Mouse (Mus musculus) midbrain, embryonic 14.5 days (tissue): ENCODE measurements around the gene E030018B13Rik. TPM values are rescaled to one million over a fixed set of nuclear protein-coding genes. Genes with fewer than 3 reads are reported as not detected.
A peak's percentile ranks its signal among the peaks of the same experiment; 100 is the strongest.

Experiments
- ATAC-seq: fragments of 200-750 bp; cut with Nextera tagmentation; 2 replicates; pipeline ENCODE4 v1.8.0; 2017; ENCODE audit warnings: moderate number of reproducible peaks, moderate library complexity; ENCODE audit not compliant: low FRiP score, low TSS enrichment
- DNase-seq: peaks from one replicate; pipeline ENCODE4 v3.0.0-alpha.2; 2015
- H3K27ac ChIP-seq: fragments of 300-500 bp; sonication (generic); replicated peaks from 2 replicates; pipeline ENCODE4 v1.5.1; 2014; ENCODE audit warnings: mild to moderate bottlenecking, low read depth, low read length, moderate library complexity
- H3K27me3 ChIP-seq: fragments of 300-500 bp; sonication (generic); 2 replicates; pipeline ENCODE4 v1.6.1; 2014; ENCODE audit warnings: low read length, control low read depth, mixed read lengths; ENCODE audit not compliant: control insufficient read depth, insufficient read depth
- H3K36me3 ChIP-seq: fragments of 300-500 bp; sonication (generic); 2 replicates; pipeline ENCODE4 v1.6.1; 2014; ENCODE audit warnings: low read length, control low read depth; ENCODE audit not compliant: control insufficient read depth, insufficient read depth
- H3K4me1 ChIP-seq: fragments of 300-500 bp; sonication (generic); 2 replicates; pipeline ENCODE4 v1.6.1; 2014; ENCODE audit warnings: mild to moderate bottlenecking, antibody characterized with exemption, low read length, control low read depth; ENCODE audit not compliant: control insufficient read depth, insufficient read depth
- H3K4me2 ChIP-seq: fragments of 300-500 bp; sonication (generic); 2 replicates; pipeline ENCODE4 v1.6.1; 2014; ENCODE audit warnings: mild to moderate bottlenecking, low read length, moderate library complexity
- H3K4me3 ChIP-seq: fragments of 300-500 bp; sonication (generic); replicated peaks from 2 replicates; pipeline ENCODE4 v1.5.1; 2014; ENCODE audit warnings: low read depth, low read length
- H3K9ac ChIP-seq: fragments of 300-500 bp; sonication (generic); replicated peaks from 2 replicates; pipeline ENCODE4 v1.6.1; 2014; ENCODE audit warnings: mild to moderate bottlenecking, low read length, moderate library complexity
- H3K9me3 ChIP-seq: fragments of 300-500 bp; sonication (generic); 2 replicates; pipeline ENCODE4 v1.6.1; 2016; ENCODE audit warnings: low read length, control low read depth, mixed read lengths; ENCODE audit not compliant: control insufficient read depth
- WGBS: fragments of 180-500 bp; shearing (Covaris S2); extraction: QIAGEN DNeasy Blood & Tissue Kit; methylation state at CpG from one replicate; pipeline ENCODE4 v1.1.7; 2014; 5-methylcytosine and 5-hydroxymethylcytosine counted together
- polyA plus RNA-seq: library from polyadenylated mRNA; unstranded; fragments of >200 nt; fragmentation: Nextera tagmentation; extraction: Ambion mirVana; gene quantifications from 2 replicates; pipeline ENCODE4 v1.2.1, GENCODE M21; 2014

Gene E030018B13Rik
- polyA plus RNA-seq, 1 experiment from 2014 or later, result not detected

GRCm38 (mm10) chr7:63918771-63919768 is 2.4 kb downstream of the E030018B13Rik start:
- Histone ChIP-seq H3K27ac (no peak overlapping the region), H3K4me1 (peaks cover 2% of the 10 kb centered on the region), H3K27me3 (no peaks in the 10 kb centered on the region), H3K4me3 (no peak overlapping the region), H3K4me2 (no peak overlapping the region), H3K9ac (no peak overlapping the region), H3K9me3 (no peaks in the 10 kb centered on the region), H3K36me3 (no peaks in the 10 kb centered on the region)
- 89% methylated on average over 12 of the region's 12 CpGs for WGBS
- ATAC-seq, result 0 out of 2 replicates have a peak, but pooled peaks have one; percentile 18
- DNase-seq, result no peak

GRCm38 (mm10) chr7:63921909-63922562 is 5.4 kb downstream of the E030018B13Rik start:
- ATAC-seq, result no peak
- no peaks in the 10 kb centered on the region for H3K27me3 ChIP-seq
- WGBS, result 79% methylated on average over 8 of the region's 8 CpGs

DNA sequence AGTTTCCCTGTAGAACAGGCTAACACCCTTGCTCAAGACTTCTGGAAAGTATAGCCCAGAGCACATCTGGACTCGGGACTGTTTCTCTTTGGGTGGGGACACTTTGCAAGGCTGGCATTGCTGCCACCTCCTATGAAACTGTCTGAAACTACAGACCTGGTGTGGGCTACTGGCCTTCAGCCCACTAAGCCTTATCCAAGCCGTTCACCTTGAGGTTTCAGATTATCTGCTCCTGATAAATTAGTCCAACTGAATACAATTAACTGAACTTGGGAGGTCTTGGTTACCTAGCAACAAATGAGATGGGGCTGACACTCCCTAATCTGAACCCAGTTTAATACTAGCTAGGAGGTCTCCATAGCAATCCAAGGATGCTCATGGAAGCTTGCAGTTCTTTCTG is 5.9 kb downstream of the E030018B13Rik start:
- peaks cover 14% of the 10 kb centered on the region for H3K4me1 ChIP-seq
- 57% methylated on average over 2 of the region's 2 CpGs for WGBS
- H3K9me3 ChIP-seq, result no peaks in the 10 kb centered on the region
- H3K4me3 ChIP-seq, result no peak overlapping the region
- no peak overlapping the region for H3K27ac ChIP-seq
- no peaks in the 10 kb centered on the region for H3K27me3 ChIP-seq
- H3K36me3 ChIP-seq, result no peaks in the 10 kb centered on the region
- ATAC-seq, result no peak
- no peak overlapping the region for H3K9ac ChIP-seq
- DNase-seq, result no peak
- H3K4me2 ChIP-seq, result no peak overlapping the region

More at GRCm38 (mm10) chr7:63921909-63922562, 5.4 kb downstream of the E030018B13Rik start:
- Histone ChIP-seq H3K4me3 (no peak overlapping the region), H3K9ac (no peak overlapping the region), H3K4me2 (no peak overlapping the region), H3K27ac (no peak overlapping the region), H3K36me3 (no peaks in the 10 kb centered on the region), H3K4me1 (peaks cover 14% of the 10 kb centered on the region), H3K9me3 (no peaks in the 10 kb centered on the region)
- no peak for DNase-seq

DNA sequence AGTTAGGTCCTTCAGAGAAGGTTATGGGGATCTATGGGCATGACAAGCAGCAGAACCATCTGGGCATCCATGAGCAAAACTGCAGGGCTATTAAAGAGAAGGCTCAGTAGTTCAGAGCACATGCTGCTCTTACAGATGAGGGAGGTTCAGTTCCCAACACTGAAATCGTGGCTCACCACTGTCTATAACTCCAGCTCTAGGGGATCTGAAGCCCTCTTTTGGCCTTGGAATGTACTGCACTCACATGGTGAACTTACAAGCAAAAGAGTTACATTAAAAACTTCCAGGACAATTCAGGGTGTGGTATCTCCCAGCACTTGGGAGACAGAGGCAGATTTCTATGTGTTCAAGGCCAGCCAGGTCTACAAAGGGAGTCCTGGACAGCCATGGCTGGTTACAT is 6.3 kb downstream of the E030018B13Rik start:
- WGBS, result 90% methylated on average over 1 of the region's 1 CpGs
- Histone ChIP-seq H3K27ac (no peak overlapping the region), H3K4me3 (no peak overlapping the region), H3K9ac (no peak overlapping the region), H3K4me1 (peaks cover 14% of the 10 kb centered on the region), H3K27me3 (no peaks in the 10 kb centered on the region), H3K9me3 (no peaks in the 10 kb centered on the region), H3K36me3 (no peaks in the 10 kb centered on the region), H3K4me2 (no peak overlapping the region)
- ATAC-seq, result no peak
- no peak for DNase-seq

- WGBS, result 72% methylated on average over 1 of the region's 1 CpGs
Observed at GRCm38 (mm10) chr7:63924151-63924550, 7.5 kb downstream of the E030018B13Rik start.

GRCm38 (mm10) chr7:63924747-63925412 is 8.2 kb downstream of the E030018B13Rik start:
- H3K4me2 ChIP-seq, result no peak overlapping the region
- H3K36me3 ChIP-seq, result no peaks in the 10 kb centered on the region
- no peaks in the 10 kb centered on the region for H3K9me3 ChIP-seq
- H3K9ac ChIP-seq, result no peak overlapping the region
- peak overlapping the region; percentile 37; the same call in 1 of the 2 replicates for H3K27ac ChIP-seq
- H3K4me3 ChIP-seq, result no peak overlapping the region
- H3K27me3 ChIP-seq, result no peaks in the 10 kb centered on the region
- WGBS, result 67% methylated on average over 6 of the region's 6 CpGs
- no peak for ATAC-seq
- DNase-seq, result peak; percentile 61
- H3K4me1 ChIP-seq, result peaks cover 14% of the 10 kb centered on the region

More at GRCm38 (mm10) chr7:63924151-63924550, 7.5 kb downstream of the E030018B13Rik start:
- Histone ChIP-seq H3K4me2 (no peak overlapping the region), H3K36me3 (no peaks in the 10 kb centered on the region), H3K4me3 (no peak overlapping the region), H3K4me1 (peaks cover 14% of the 10 kb centered on the region), H3K27ac (no peak overlapping the region), H3K9me3 (no peaks in the 10 kb centered on the region), H3K9ac (no peak overlapping the region), H3K27me3 (no peaks in the 10 kb centered on the region)
- no peak for DNase-seq
- ATAC-seq, result no peak

GRCm38 (mm10) chr7:63925413-63926360 is 9.0 kb downstream of the E030018B13Rik start:
- no peak overlapping the region for H3K27ac ChIP-seq
- no peaks in the 10 kb centered on the region for H3K36me3 ChIP-seq
- no peak overlapping the region for H3K4me3 ChIP-seq
- no peaks in the 10 kb centered on the region for H3K9me3 ChIP-seq
- no peak overlapping the region for H3K4me2 ChIP-seq
- no peaks in the 10 kb centered on the region for H3K27me3 ChIP-seq
- 79% methylated on average over 14 of the region's 14 CpGs for WGBS
- ATAC-seq (0 out of 2 replicates have a peak, but pooled peaks have one; percentile 22), DNase-seq (peak; percentile 43)
- no peak overlapping the region for H3K9ac ChIP-seq
- H3K4me1 ChIP-seq, result peaks cover 14% of the 10 kb centered on the region
